Mouse (Mus musculus): ENCODE data around the gene Ythdc1. TPM values are rescaled to one million over a fixed set of nuclear protein-coding genes. Genes with fewer than 3 reads are reported as not detected.
A peak's percentile ranks its signal among the peaks of the same experiment; 100 is the strongest.
"Not testable (repeated sequence)": the region's sequence is repeated elsewhere in the genome, so short reads cannot be mapped to it uniquely, and the experiment has no call there.

The Ythdc1 gene
- 10 to 100 TPM; 53.9 to 65.2 TPM for total RNA-seq (2021)
- long read RNA-seq, experiment 1, transcript Ythdc1-203 (17 exons, 3,269 nt): major isoform, 12 of 54 reads
- long read RNA-seq, experiment 1, transcript Ythdc1-202 (16 exons, 3,222 nt): minor isoform, 9 of 54 reads
- long read RNA-seq, experiment 1, partial matches to known transcripts: 6 of 54 reads
- long read RNA-seq, experiment 1, other reads (novel, unspliced or antisense): 24 of 54 reads
- long read RNA-seq, experiment 2, partial matches to known transcripts: 9 of 32 reads
- long read RNA-seq, experiment 2, other reads (novel, unspliced or antisense): 13 of 32 reads

GRCm38 (mm10) chr5:86803962-86804940, at the start of gene Ythdc1:
TSS of gene Ythdc1 (plus strand) at chr5:86804221.
- DNase-seq (ENCODE audit: low spot score in 2 of 2): peak; percentile 97

- DNase-seq (ENCODE audit: low spot score in 2 of 2): no peak
These were observed 34.9 kb upstream of the Ythdc1 start for GRCm38 (mm10) chr5:86769015-86769658.

- DNase-seq (ENCODE audit: low spot score in 2 of 2): no peak
These were observed 33.0 kb upstream of the Ythdc1 start for GRCm38 (mm10) chr5:86771010-86771409.

- no peak for DNase-seq (ENCODE audit: low spot score in 2 of 2)
These were observed 27.1 kb upstream of the Ythdc1 start for GRCm38 (mm10) chr5:86776941-86777340.

GRCm38 (mm10) chr5:86778471-86778870, 25.6 kb upstream of the Ythdc1 start:
- DNase-seq (ENCODE audit: low spot score in 2 of 2): no peak

- no peak for DNase-seq (ENCODE audit: low spot score in 2 of 2)
These were observed 21.0 kb upstream of the Ythdc1 start for GRCm38 (mm10) chr5:86783059-86783458.

- no peak for DNase-seq (ENCODE audit: low spot score in 2 of 2)
These were observed 19.8 kb upstream of the Ythdc1 start for GRCm38 (mm10) chr5:86784205-86784604.

GRCm38 (mm10) chr5:86786798-86787197, 17.2 kb upstream of the Ythdc1 start:
- DNase-seq (ENCODE audit: low spot score in 2 of 2): no peak

- DNase-seq (ENCODE audit: low spot score in 2 of 2): no peak
These were observed 14.1 kb upstream of the Ythdc1 start for GRCm38 (mm10) chr5:86789954-86790353.

GRCm38 (mm10) chr5:86792249-86792648, 11.8 kb upstream of the Ythdc1 start:
- DNase-seq (ENCODE audit: low spot score in 2 of 2): no peak

GRCm38 (mm10) chr5:86792807-86793206, 11.2 kb upstream of the Ythdc1 start:
- DNase-seq (ENCODE audit: low spot score in 2 of 2): no peak

GRCm38 (mm10) chr5:86816795-86817194, 12.8 kb downstream of the Ythdc1 start:
- no peak for DNase-seq (ENCODE audit: low spot score in 2 of 2)

- DNase-seq (ENCODE audit: low spot score in 2 of 2): not testable (repeated sequence)
These were observed 32.4 kb downstream of the Ythdc1 start for GRCm38 (mm10) chr5:86836378-86836777.

GRCm38 (mm10) chr5:86838110-86838509, 34.1 kb downstream of the Ythdc1 start:
- DNase-seq (ENCODE audit: low spot score in 2 of 2): no peak

GRCm38 (mm10) chr5:86839472-86839871, 35.5 kb downstream of the Ythdc1 start:
- DNase-seq (ENCODE audit: low spot score in 2 of 2): no peak

GRCm38 (mm10) chr5:86840207-86840606, 36.2 kb downstream of the Ythdc1 start:
- DNase-seq (ENCODE audit: low spot score in 2 of 2): no peak

- not testable (repeated sequence) for DNase-seq (ENCODE audit: low spot score in 2 of 2)
These were observed 37.2 kb downstream of the Ythdc1 start for GRCm38 (mm10) chr5:86841261-86841660.

- peak; percentile 12 to 21 for DNase-seq (ENCODE audit: low spot score in 2 of 2)
These were observed 46.1 kb downstream of the Ythdc1 start for GRCm38 (mm10) chr5:86850104-86850503.

GRCm38 (mm10) chr5:86851658-86852057, 47.6 kb downstream of the Ythdc1 start:
- DNase-seq (ENCODE audit: low spot score in 2 of 2): no peak

GRCm38 (mm10) chr5:86856505-86856904, 52.5 kb downstream of the Ythdc1 start:
- DNase-seq (ENCODE audit: low spot score in 2 of 2): not testable (repeated sequence)

GRCm38 (mm10) chr5:86857682-86858081, 53.7 kb downstream of the Ythdc1 start:
- no peak for DNase-seq (ENCODE audit: low spot score in 2 of 2)

GRCm38 (mm10) chr5:86858336-86858735, 54.3 kb downstream of the Ythdc1 start:
- DNase-seq (ENCODE audit: low spot score in 2 of 2): no peak

Data from left cerebral cortex, adult 18-20 months (tissue).